Mouse (Mus musculus) left cerebral cortex, postnatal 10 days (tissue): Measurements from ENCODE around the gene Mycbp. TPM values are rescaled to one million over a fixed set of nuclear protein-coding genes. Genes with fewer than 3 reads are reported as not detected.
"Not testable (repeated sequence)": the region's sequence is repeated elsewhere in the genome, so short reads cannot be mapped to it uniquely, and the experiment has no call there.

Source experiments
- DNase-seq, 2 experiments: peaks; one replicate each; pipeline ENCODE4 v3.0.0; 2021 to 2022; ENCODE audit warnings: low spot score in 2 of 2, mixed read lengths in 1 of 2; ENCODE audit errors: extremely low spot score in 1 of 2
- intact Hi-C: fragments of 180-260 bp; cut with DNase I; formaldehyde crosslinking; loops from one replicate; pipeline ENCODE4 v1.15.1; 2025
- total RNA-seq, 2 experiments: library from RNA; stranded (reverse); gene quantifications; 2 replicates each; pipeline ENCODE4 v1.2.3; 2021

Mycbp gene
- total RNA-seq, 2 experiments from 2014 or later = 14.2 to 14.8 TPM

DNA sequence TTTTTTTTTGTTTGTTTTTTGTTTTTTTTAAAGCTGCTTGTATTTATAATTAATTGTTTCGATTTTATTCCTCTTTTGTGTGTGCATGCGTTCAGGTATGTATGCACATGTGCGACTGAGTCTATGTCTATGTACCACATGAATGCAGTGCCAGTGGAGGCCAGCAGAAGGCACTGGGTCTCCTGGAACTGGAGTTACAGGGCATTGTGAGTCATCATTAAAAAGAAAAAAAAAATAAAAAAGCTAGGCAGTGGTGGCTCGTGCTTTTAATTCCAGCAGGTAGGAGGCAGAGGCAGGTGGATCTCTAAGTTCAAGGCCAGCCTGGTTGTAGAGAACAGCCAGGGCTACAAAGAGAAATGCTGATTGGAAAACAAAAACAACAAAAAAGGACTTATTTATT lies 25.4 kb downstream of the Mycbp start:
- intact Hi-C loops = loop anchor here (10.0 kb wide), 1 partner anchor 785 kb away; the partner anchor contains the start of gene Sf3a3

DNA sequence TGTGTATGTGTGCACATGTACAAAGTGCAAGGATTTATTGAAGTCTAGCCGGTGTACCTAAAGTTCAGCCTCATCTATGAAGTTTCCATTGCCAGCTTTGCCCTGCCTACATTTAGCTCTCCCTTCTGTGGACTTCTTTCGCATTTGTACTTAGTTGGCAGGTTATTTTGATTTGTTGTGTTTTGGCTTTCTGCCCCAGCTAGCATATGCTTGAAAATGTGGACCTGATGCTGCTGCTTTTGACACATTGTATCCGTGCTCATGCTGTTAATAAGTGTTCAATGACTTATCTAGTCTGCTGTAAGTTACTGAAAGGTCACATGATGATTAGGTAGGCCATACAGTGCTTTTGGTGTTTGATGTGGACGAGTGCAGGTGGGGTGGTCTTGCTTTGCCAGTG lies 29.7 kb downstream of the Mycbp start:
- intact Hi-C loops = loop anchor here (10.0 kb wide), 1 partner anchor 780 kb away; the partner anchor contains the start of gene Sf3a3
- DNase-seq = no peak

More for the DNA sequence above, 25.4 kb downstream of the Mycbp start:
- no peak for DNase-seq

DNA sequence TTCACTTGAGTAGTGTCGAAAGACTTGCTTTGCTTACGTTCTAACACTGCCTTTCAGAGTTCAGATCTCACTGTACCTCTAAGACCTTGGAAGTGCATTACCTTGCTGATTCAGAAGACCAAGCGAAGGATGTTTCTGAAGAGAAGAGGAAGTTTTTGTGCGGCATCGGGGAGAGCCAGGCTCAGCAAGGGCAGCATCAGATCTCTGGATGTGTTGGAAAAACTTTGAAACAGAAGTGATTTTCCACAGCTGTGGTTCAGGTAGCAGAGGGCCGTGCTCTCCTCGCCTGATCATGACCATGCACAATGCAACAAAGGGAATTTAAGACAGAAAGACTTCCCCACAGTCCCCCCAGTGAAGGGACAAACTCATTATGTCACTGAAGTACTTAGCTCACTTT lies 31.4 kb downstream of the Mycbp start:
- DNase-seq = no peak
- intact Hi-C loops = loop anchor here (5.0 to 10.0 kb wide), 2 partner anchors 741 to 779 kb away; partner anchors contain the start of gene Sf3a3

DNA sequence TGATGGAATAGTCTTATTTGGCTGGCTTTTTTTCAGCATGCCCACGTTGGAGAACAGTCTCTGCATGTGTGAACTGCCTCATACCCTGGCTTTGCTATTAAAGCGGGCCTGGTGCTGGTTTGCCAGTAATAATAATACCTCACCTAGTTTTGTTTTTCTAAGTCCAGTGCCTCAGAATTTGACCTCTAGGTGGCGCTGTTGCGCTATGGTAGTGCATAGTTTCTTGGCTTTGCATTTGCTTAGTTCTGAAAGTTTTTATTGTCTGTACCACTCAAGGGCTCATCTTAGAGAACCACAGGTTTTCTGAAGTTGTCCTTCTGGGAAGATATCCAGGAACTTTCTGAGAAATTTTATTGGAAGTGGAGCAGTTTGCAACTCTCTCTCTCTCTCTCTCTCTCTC lies 35.2 kb downstream of the Mycbp start:
- intact Hi-C loops = loop anchor here (5.0 to 10.0 kb wide), 2 partner anchors 737 to 775 kb away; partner anchors contain the start of gene Sf3a3

DNA sequence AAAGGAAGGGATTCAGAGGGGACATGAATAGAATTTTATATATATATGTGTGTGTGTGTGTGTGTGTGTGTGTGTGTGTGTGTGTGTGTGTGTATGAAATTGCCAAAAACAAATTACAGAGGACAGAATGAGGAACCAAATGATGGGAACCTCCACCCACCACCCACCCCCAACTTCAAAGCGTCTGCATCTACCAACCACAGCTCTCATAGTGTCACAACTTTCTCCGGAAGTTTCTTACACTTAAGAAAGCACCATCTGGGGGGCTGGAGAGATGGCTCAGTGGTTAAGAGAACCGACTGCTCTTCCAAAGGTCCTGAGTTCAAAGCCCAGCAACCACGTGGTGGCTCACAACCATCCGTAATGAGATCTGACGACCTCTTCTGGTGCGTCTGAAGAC lies 36.2 kb downstream of the Mycbp start:
- intact Hi-C loops = not testable (repeated sequence)

More for the DNA sequence above, 35.2 kb downstream of the Mycbp start:
- peak; percentile 67 to 80 for DNase-seq

DNA sequence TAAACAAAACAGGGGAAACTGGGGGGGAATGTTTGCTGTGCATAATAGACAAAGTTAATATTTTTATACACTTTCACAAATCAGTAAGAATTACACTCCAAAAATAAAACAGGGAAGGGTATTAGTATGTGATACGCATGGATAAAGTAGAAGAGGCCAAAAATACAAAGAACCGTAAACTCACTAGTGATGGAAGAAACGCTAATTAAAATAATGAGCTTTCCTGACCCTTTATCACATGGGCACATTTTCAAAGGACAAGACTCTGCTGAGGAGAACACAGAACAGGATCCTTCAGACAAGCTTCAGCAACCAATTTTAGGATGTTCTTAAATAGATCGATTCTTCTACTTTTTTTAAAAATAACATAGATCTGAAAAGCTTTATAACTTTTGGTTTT lies 42.1 kb downstream of the Mycbp start:
- intact Hi-C loops = no loop called here
- DNase-seq = no peak

More for the DNA sequence above, 36.2 kb downstream of the Mycbp start:
- DNase-seq = not testable (repeated sequence)

DNA sequence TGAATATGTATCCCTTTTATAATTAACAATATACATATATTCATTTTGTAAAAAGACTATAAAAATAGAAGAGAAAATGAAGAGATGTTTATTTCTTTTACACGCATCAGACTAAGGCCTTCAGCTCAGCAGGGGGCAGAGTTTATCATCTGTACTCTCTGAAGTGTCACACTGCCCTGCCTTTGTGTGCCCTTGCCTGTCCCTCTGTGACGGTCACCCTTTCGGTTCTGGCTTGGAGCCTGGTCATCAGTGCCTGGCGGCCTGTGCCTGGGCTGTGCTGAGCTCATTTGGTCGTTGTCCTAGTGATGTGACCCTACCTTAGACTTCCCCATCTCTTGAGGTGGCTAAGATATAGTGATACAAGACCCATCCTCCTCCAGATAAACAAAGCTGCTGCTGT lies 42.5 kb downstream of the Mycbp start:
- intact Hi-C loops = no loop called here
- no peak for DNase-seq

DNA sequence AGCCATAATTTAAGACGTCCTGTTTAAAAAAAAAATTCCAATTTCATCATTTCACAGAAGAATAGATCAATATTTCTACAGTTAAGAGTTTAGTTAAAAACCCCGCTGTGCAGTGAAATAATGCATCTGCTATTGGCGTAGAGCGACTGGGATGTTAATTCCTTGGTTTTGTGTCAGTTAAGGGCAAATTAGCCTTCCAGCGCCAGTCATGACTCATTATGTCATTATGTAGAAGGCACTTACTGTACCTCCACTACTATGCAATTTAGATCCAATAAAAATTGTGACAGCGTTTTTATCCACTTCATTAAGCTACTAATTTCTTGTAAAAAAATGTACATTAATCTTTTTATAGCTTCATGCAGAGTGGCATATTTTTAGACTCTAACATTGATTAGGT lies 44.3 kb downstream of the Mycbp start:
- no peak for DNase-seq

DNA sequence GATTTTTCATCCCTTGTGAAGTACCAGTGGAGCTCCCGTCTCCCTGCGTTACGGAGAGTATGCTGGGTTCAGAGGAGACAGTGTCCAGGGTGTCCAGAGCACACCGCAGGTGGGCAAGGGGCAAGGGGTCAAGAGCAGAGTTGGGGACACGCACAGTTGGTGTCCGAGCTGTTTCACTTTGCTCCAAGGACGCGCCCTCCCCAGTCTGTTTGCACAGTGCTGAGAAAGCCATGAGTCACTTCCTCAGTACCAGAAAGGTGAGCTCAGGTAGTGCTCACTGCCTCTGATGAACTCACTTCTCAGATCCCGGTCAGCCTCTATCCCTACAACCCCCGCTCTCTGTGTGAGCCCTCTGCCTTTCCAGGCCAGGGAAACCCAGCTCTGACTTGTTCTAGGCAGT lies 45.0 kb downstream of the Mycbp start:
- intact Hi-C loops = loop anchor here (10.0 kb wide), 1 partner anchor 445 kb away; no protein-coding TSS in a partner anchor
- no peak for DNase-seq

More for the DNA sequence above, 44.3 kb downstream of the Mycbp start:
- intact Hi-C loops = no loop called here

DNA sequence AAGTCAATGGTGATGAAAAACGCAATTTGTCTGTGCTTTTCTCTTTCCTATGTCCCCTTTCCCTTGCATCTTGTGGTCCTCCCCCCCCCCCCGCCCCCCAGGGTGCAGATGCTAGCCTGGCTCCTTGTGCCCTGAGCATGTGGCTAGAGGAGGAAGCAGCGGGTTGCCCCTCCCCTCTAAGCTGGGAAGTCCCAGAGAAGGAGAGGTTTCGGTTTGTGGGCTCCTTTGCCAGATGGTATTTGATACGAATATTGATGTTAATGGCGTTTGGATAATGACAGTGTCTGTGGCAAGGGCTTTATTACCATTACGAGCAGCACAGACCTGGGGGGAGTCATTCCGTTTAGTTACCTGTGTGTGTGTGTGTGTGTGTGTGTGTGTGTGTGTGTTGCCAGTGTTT lies 47.4 kb downstream of the Mycbp start:
- intact Hi-C loops = loop anchor here (10.0 kb wide), 1 partner anchor 443 kb away; no protein-coding TSS in a partner anchor
- DNase-seq = no peak

DNA sequence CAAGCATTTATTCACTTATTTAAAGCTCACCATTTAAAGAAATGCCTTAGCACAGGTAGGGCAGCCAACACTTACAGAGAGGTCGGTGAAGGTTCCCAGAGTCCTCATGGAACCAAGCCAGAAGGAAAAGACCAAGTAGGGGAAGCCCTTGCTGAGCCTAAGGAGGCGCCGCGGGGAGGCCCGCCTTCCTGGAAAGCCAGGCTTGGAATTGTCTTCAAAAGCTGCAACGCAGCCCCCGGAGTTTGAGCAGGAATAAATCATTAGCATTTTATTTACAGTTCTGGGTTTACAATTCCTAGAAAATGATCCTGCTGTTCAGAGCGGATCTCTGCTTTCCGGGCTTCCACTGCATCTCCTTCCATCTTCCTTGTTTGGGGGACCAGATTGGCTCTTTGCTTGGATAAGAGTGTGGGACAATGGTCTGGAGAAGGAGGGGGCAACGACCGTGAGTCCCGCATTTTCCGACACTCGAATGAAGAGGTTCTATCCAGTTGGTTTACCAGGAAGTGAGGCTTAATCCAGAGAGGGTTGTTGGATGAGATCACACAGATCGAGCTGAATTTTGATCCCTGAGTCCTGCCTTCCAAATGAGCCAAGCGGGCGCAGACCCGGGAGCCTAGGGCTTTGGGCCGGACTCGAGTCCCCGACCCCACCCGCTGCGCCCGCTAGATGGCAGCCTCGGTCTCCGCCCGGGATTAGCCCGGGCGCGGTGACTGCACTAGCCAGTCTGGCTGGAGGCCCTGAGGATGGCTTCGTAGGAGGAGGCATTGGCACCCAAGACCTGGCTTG lies 52.3 kb downstream of the Mycbp start:
- intact Hi-C loops = loop anchor here (5.0 to 10.0 kb wide), 3 partner anchors 240 to 715 kb away; no protein-coding TSS in a partner anchor
- peak; percentile 52 to 86 for DNase-seq

DNA sequence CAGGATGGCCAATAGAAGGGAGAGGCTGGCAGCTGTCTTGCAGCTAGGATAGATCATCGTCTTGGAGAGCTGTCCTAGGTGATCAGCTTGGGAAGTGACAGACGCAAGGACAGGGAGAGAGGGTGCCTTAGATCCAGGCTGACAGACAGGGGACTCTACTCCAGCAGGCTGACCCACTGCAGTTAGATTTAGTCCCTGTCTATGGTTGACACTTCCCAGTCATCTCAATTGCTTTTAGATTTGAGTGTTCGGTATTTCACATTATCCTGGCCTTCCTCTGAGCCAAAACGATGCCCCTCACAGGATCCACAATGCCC lies 52.8 kb downstream of the Mycbp start:
- no peak for DNase-seq
- intact Hi-C loops = loop anchor here (5.0 to 10.0 kb wide), 3 partner anchors 240 to 715 kb away; no protein-coding TSS in a partner anchor

DNA sequence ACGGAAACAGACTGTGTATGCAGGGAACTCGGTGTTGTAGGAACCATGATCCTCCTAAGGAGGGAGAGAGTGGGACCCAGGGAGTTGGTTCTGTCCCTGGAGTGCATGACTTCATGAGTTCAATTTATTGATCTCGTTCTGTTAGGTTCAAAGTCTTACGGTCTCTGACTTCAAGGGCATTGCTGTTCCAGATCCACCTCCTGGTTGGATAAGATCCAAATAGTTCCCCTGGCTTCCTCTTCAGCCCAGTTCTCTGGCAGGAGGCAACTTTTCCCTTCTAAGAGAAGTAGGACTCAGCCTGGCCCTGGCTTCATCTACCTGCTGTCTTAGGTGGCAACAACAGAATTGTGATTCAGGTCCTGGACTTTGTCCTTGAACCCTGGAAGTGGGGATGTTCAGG lies 53.3 kb downstream of the Mycbp start:
- no peak for DNase-seq
- intact Hi-C loops = loop anchor here (5.0 to 10.0 kb wide), 3 partner anchors 239 to 714 kb away; no protein-coding TSS in a partner anchor

DNA sequence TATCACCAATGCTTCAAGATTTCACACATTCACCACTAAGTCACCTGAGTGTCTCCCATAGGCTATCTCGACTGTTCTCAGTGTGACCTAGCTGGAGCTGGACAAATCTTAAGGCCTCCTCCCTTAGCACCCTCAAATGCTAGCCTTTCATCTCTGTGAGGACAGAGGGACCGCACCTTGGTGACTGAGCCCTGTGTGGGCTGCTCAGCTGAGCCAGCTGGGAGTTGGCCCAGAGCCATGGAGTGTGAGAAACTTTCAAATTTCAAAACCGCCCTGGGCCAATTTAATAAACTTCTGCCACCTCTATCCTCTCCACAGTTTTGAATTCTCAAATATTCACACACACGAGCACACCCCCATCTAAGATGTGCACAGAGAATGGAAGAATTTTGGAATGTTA lies 56.3 kb downstream of the Mycbp start:
- intact Hi-C loops = no loop called here
- peak in 1 of 2 experiments; percentile 47 for DNase-seq

Other genes with a start within 250 kb of the Mycbp start
- gene Macf1, start 220.5 kb upstream of the Mycbp start, total RNA-seq = 100 to 1,000 TPM; 243 to 256 TPM
- 100 to 1,000 TPM; 174 to 179 TPM for gene Ndufs5, start 186.6 kb upstream of the Mycbp start, total RNA-seq
- 10 to 100 TPM; 58.9 to 62.1 TPM for gene Akirin1, start 154.5 kb upstream of the Mycbp start, total RNA-seq
- 1 to 10 TPM; 1.1 to 1.2 TPM for gene Rhbdl2, start 117.0 kb upstream of the Mycbp start, total RNA-seq
- gene 4933427I04Rik, start 45.2 kb upstream of the Mycbp start, total RNA-seq = not detected
- 10 to 100 TPM; 47.4 to 52.6 TPM for gene Rragc, start 12.6 kb downstream of the Mycbp start, total RNA-seq
- gene 4930535I16Rik, start 13.2 kb downstream of the Mycbp start, total RNA-seq = not detected